1 mouse cellular context compared by ENCODE assay signal in the genomic region with DNA sequence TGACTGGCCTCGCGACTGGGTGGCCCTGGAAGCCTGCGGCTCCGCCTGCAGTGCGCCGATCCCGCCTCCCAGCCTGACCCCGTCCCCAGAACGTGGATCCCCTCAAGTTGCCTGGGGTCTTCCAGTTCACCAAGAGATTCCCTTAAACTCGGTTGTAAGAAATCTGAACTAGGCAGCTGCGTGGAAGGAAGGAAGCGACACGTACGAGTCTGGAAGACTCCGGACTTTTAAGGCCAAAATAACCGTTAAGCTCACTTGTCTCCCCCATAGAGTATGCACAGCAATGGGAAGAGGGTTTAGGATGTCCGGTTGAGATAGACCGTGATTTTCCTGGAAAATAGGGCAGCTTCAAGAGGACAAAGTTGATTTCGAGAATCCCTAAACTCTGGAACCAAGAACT.
A peak's percentile ranks its signal among the peaks of the same experiment; 100 is the strongest.
TF ChIP-seq lines count a peak whose summit lies in the region.

No protein-coding gene starts in this region.

TF ChIP-seq in CH12.LX, 34 proteins besides CTCF, POLR2A, EP300 and RAD21:
- 0 out of 2 replicates have a peak, but pooled peaks have one; percentile 19 for TF ChIP-seq POLR2AphosphoS2 (IDR thresholded peaks at IDR 0.05; ENCODE audit: low read depth, low read length)
- TF ChIP-seq SMC3 (IDR thresholded peaks at IDR 0.05; ENCODE audit: low read depth, low read length) = no peak
- TF ChIP-seq SIN3A (IDR thresholded peaks at IDR 0.05; ENCODE audit: low read length) = peak; percentile 53; the same call in 1 of the 2 replicates
